Mouse (Mus musculus): Measurements from ENCODE around the gene Imp3. TPM values are rescaled to one million over a fixed set of nuclear protein-coding genes. Genes with fewer than 3 reads are reported as not detected.
"Not testable (repeated sequence)": the region's sequence is repeated elsewhere in the genome, so short reads cannot be mapped to it uniquely, and the experiment has no call there.

Imp3 gene
- polyA plus RNA-seq, 1 experiment from 2014 or later: 58.4 TPM

- no peaks in the 10 kb centered on the region for H3K9me3 ChIP-seq (ENCODE audit: control insufficient read depth)
- peak; percentile 70; the same call in 1 of the 2 replicates for ATAC-seq
- no peaks in the 10 kb centered on the region for H3K27me3 ChIP-seq (replicated peaks; ENCODE audit: control insufficient read depth, insufficient read depth, low read length)
- no peak overlapping the region for H3K4me2 ChIP-seq (replicated peaks; ENCODE audit: low read depth)
- TF ChIP-seq CTCF (IDR thresholded peaks at IDR 0.05; ENCODE audit: low read depth): 0 out of 2 replicates have a peak, but pooled peaks have one; percentile 20
- H3K36me3 ChIP-seq (ENCODE audit: control insufficient read depth, insufficient read depth): no peaks in the 10 kb centered on the region; the same call in 1 of the 2 replicates
- 32% methylated on average over 8 of the region's 8 CpGs for WGBS
- no peak overlapping the region for H3K9ac ChIP-seq (ENCODE audit: low read depth, low read length)
- no peaks in the 10 kb centered on the region for H3K4me1 ChIP-seq (replicated peaks; ENCODE audit: control insufficient read depth, insufficient read depth, low read length)
- no peak overlapping the region for H3K27ac ChIP-seq (ENCODE audit: low read depth, low read length)
- H3K4me3 ChIP-seq (ENCODE audit: low read depth, low read length): no peak overlapping the region
Observed at GRCm38 (mm10) chr9:56901187-56901586, 36.1 kb upstream of the Imp3 start.

GRCm38 (mm10) chr9:56903662-56904061, 33.6 kb upstream of the Imp3 start:
- TF ChIP-seq CTCF (IDR thresholded peaks at IDR 0.05; ENCODE audit: low read depth): no peak
- WGBS: 72% methylated on average over 3 of the region's 3 CpGs

GRCm38 (mm10) chr9:56907549-56907948, 29.7 kb upstream of the Imp3 start:
- H3K4me2 ChIP-seq (replicated peaks; ENCODE audit: low read depth): no peak overlapping the region
- ATAC-seq: no peak
- 71% methylated on average over 9 of the region's 9 CpGs for WGBS
- no peaks in the 10 kb centered on the region for H3K4me1 ChIP-seq (replicated peaks; ENCODE audit: control insufficient read depth, insufficient read depth, low read length)
- no peaks in the 10 kb centered on the region for H3K36me3 ChIP-seq (ENCODE audit: control insufficient read depth, insufficient read depth)
- TF ChIP-seq CTCF (IDR thresholded peaks at IDR 0.05; ENCODE audit: low read depth): no peak
- no peak overlapping the region for H3K27ac ChIP-seq (ENCODE audit: low read depth, low read length)
- no peak overlapping the region for H3K4me3 ChIP-seq (ENCODE audit: low read depth, low read length)
- H3K9me3 ChIP-seq (ENCODE audit: control insufficient read depth): no peaks in the 10 kb centered on the region
- H3K9ac ChIP-seq (ENCODE audit: low read depth, low read length): no peak overlapping the region
- H3K27me3 ChIP-seq (replicated peaks; ENCODE audit: control insufficient read depth, insufficient read depth, low read length): no peaks in the 10 kb centered on the region

More at GRCm38 (mm10) chr9:56903662-56904061, 33.6 kb upstream of the Imp3 start:
- Histone ChIP-seq H3K4me3 (ENCODE audit: low read depth, low read length) (no peak overlapping the region), H3K9ac (ENCODE audit: low read depth, low read length) (no peak overlapping the region), H3K4me1 (replicated peaks; ENCODE audit: control insufficient read depth, insufficient read depth, low read length) (no peaks in the 10 kb centered on the region), H3K4me2 (replicated peaks; ENCODE audit: low read depth) (no peak overlapping the region), H3K36me3 (ENCODE audit: control insufficient read depth, insufficient read depth) (no peaks in the 10 kb centered on the region), H3K27me3 (replicated peaks; ENCODE audit: control insufficient read depth, insufficient read depth, low read length) (no peaks in the 10 kb centered on the region), H3K27ac (ENCODE audit: low read depth, low read length) (no peak overlapping the region), H3K9me3 (ENCODE audit: control insufficient read depth) (no peaks in the 10 kb centered on the region)
- no peak for ATAC-seq

- not testable (repeated sequence) for H3K4me2 ChIP-seq (replicated peaks; ENCODE audit: low read depth); H3K4me3 ChIP-seq (ENCODE audit: low read depth, low read length); H3K9me3 ChIP-seq (ENCODE audit: control insufficient read depth); H3K9ac ChIP-seq (ENCODE audit: low read depth, low read length); H3K36me3 ChIP-seq (ENCODE audit: control insufficient read depth, insufficient read depth); ATAC-seq; H3K4me1 ChIP-seq (replicated peaks; ENCODE audit: control insufficient read depth, insufficient read depth, low read length); H3K27me3 ChIP-seq (replicated peaks; ENCODE audit: control insufficient read depth, insufficient read depth, low read length); H3K27ac ChIP-seq (ENCODE audit: low read depth, low read length)
- 37% methylated on average over 4 of the region's 4 CpGs for WGBS
Observed at GRCm38 (mm10) chr9:56909991-56910390, 27.3 kb upstream of the Imp3 start.

- Histone ChIP-seq H3K36me3 (ENCODE audit: control insufficient read depth, insufficient read depth) (0 out of 2 replicates have a peak, but pooled peaks cover 8% of the 10 kb centered on the region), H3K27me3 (replicated peaks; ENCODE audit: control insufficient read depth, insufficient read depth, low read length) (no peaks in the 10 kb centered on the region), H3K4me2 (replicated peaks; ENCODE audit: low read depth) (no peak overlapping the region), H3K4me1 (replicated peaks; ENCODE audit: control insufficient read depth, insufficient read depth, low read length) (no peaks in the 10 kb centered on the region), H3K9me3 (ENCODE audit: control insufficient read depth) (no peaks in the 10 kb centered on the region), H3K9ac (ENCODE audit: low read depth, low read length) (no peak overlapping the region), H3K4me3 (ENCODE audit: low read depth, low read length) (no peak overlapping the region), H3K27ac (ENCODE audit: low read depth, low read length) (no peak overlapping the region; the same call in 1 of the 2 replicates)
- WGBS: 20% methylated on average over 1 of the region's 1 CpGs
- TF ChIP-seq CTCF (IDR thresholded peaks at IDR 0.05; ENCODE audit: low read depth): no peak
- ATAC-seq: no peak
Observed at GRCm38 (mm10) chr9:56911017-56911416, 26.3 kb upstream of the Imp3 start.

GRCm38 (mm10) chr9:56913991-56914390, 23.3 kb upstream of the Imp3 start:
- Histone ChIP-seq H3K4me3 (ENCODE audit: low read depth, low read length) (no peak overlapping the region), H3K27me3 (replicated peaks; ENCODE audit: control insufficient read depth, insufficient read depth, low read length) (no peaks in the 10 kb centered on the region), H3K9me3 (ENCODE audit: control insufficient read depth) (no peaks in the 10 kb centered on the region), H3K9ac (ENCODE audit: low read depth, low read length) (no peak overlapping the region), H3K4me1 (replicated peaks; ENCODE audit: control insufficient read depth, insufficient read depth, low read length) (no peaks in the 10 kb centered on the region), H3K36me3 (ENCODE audit: control insufficient read depth, insufficient read depth) (peaks cover 15% of the 10 kb centered on the region; the same call in 1 of the 2 replicates), H3K27ac (ENCODE audit: low read depth, low read length) (no peak overlapping the region), H3K4me2 (replicated peaks; ENCODE audit: low read depth) (no peak overlapping the region)
- no peak for TF ChIP-seq CTCF (IDR thresholded peaks at IDR 0.05; ENCODE audit: low read depth)
- 0 out of 2 replicates have a peak, but pooled peaks have one; percentile 25 for ATAC-seq
- WGBS: 73% methylated on average over 9 of the region's 9 CpGs

GRCm38 (mm10) chr9:56915116-56915515, 22.2 kb upstream of the Imp3 start:
- Histone ChIP-seq H3K9ac (ENCODE audit: low read depth, low read length) (no peak overlapping the region), H3K27me3 (replicated peaks; ENCODE audit: control insufficient read depth, insufficient read depth, low read length) (no peaks in the 10 kb centered on the region), H3K27ac (ENCODE audit: low read depth, low read length) (no peak overlapping the region), H3K4me2 (replicated peaks; ENCODE audit: low read depth) (no peak overlapping the region), H3K4me3 (ENCODE audit: low read depth, low read length) (no peak overlapping the region), H3K9me3 (ENCODE audit: control insufficient read depth) (no peaks in the 10 kb centered on the region), H3K36me3 (ENCODE audit: control insufficient read depth, insufficient read depth) (peaks cover 15% of the 10 kb centered on the region; the same call in 1 of the 2 replicates), H3K4me1 (replicated peaks; ENCODE audit: control insufficient read depth, insufficient read depth, low read length) (no peaks in the 10 kb centered on the region)
- no peak for ATAC-seq
- no peak for TF ChIP-seq CTCF (IDR thresholded peaks at IDR 0.05; ENCODE audit: low read depth)
- WGBS: 82% methylated on average over 1 of the region's 1 CpGs
